Mouse (Mus musculus) midbrain, embryonic 10.5 days (tissue): ENCODE data around the gene Camkv. TPM values are rescaled to one million over a fixed set of nuclear protein-coding genes. Genes with fewer than 3 reads are reported as not detected.

ENCODE experiments used
- DNase-seq: peaks from one replicate; pipeline ENCODE4 v3.0.0-alpha.2; 2017; ENCODE audit warnings: low spot score
- H3K27ac ChIP-seq: fragments of 300-500 bp; sonication (generic); replicated peaks from 2 replicates; pipeline ENCODE4 v1.5.1; 2016; ENCODE audit warnings: mild to moderate bottlenecking
- H3K27me3 ChIP-seq: fragments of 300-500 bp; sonication (generic); 2 replicates; pipeline ENCODE4 v1.6.1; 2016; ENCODE audit warnings: low read depth, mild to moderate bottlenecking; ENCODE audit not compliant: poor library complexity, severe bottlenecking
- H3K36me3 ChIP-seq: fragments of 300-500 bp; sonication (generic); 2 replicates; pipeline ENCODE4 v1.6.1; 2016; ENCODE audit warnings: mild to moderate bottlenecking, moderate library complexity
- H3K4me1 ChIP-seq: fragments of 300-500 bp; sonication (generic); 2 replicates; pipeline ENCODE4 v1.6.1; 2016
- H3K4me3 ChIP-seq: fragments of 300-500 bp; sonication (generic); 2 replicates; pipeline ENCODE4 v1.5.1; 2016; ENCODE audit warnings: mild to moderate bottlenecking, moderate library complexity
- H3K9me3 ChIP-seq: fragments of 300-500 bp; sonication (generic); replicated peaks from 2 replicates; pipeline ENCODE4 v1.6.1; 2016; ENCODE audit warnings: mild to moderate bottlenecking
- WGBS: fragments of 180-500 bp; shearing (Covaris S2); methylation state at CpG from one replicate; pipeline ENCODE4 v1.1.7; 2016; 5-methylcytosine and 5-hydroxymethylcytosine counted together
- polyA plus RNA-seq: library from polyadenylated mRNA; unstranded; fragments of >200 nt; fragmentation: Nextera tagmentation; extraction: Ambion mirVana; gene quantifications from 2 replicates; pipeline ENCODE4 v1.2.1, GENCODE M21; 2016

Gene Camkv
- polyA plus RNA-seq, 1 experiment from 2014 or later, result 23.0 TPM

DNA sequence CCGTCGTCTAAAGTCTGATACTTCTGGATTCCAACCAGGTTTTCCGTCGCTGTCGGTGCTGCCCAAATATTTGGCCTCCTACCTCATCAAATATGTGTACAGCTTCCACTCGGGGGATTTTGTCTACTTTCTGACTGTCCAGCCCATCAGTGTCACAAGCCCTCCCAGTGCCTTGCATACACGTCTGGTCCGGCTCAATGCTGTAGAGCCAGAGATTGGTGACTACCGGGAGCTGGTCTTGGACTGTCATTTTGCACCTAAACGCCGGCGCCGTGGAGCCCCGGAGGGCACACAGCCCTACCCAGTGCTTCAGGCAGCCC, 27.7 kb upstream of the Camkv start:
- no peak overlapping the region for H3K4me3 ChIP-seq
- no peaks in the 10 kb centered on the region for H3K9me3 ChIP-seq
- H3K27ac ChIP-seq, result peak overlapping the region; percentile 53; the same call in 1 of the 2 replicates
- H3K27me3 ChIP-seq, result peaks cover 45% of the 10 kb centered on the region
- no peaks in the 10 kb centered on the region for H3K36me3 ChIP-seq
- WGBS, result 85% methylated on average over 14 of the region's 14 CpGs
- peaks cover 37% of the 10 kb centered on the region for H3K4me1 ChIP-seq
- no peak for DNase-seq

DNA sequence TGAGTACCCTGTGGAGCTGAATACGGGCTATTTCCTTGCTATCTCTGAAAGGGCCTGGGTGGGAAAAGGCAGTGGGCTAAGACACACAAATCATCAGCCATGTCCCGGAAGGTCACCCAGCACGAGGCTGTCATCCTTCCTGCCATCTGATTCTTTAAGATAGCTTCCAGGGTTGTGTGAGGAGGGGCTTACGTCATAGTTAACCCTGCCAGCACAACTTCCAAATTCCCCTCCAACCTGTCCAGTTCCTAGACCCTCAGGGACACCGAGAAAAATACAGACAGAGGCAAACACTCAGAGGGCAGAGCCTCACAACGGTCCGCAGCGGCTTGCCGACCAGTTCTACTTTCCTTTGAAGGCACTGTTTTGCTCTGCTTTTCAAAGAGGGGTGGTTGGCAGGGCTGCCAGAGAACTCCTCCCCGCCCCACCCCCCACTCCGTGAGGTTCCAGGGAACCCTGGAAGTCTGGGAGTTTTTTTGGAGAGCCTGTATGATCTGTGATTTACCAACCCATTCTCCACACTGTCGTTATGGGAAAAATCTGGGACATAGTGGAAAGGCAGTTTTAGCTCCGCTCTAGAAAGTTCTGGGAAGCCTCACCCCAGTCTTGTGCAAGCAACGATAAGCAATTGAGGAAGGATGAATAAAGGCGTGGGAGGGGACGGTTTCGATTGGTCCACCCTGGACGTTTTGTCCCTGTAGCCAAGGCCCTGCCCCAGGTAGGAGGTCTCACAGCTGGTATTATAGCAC, 26.9 kb upstream of the Camkv start:
- peaks cover 37% of the 10 kb centered on the region for H3K27me3 ChIP-seq
- DNase-seq, result no peak
- WGBS, result 35% methylated on average over 18 of the region's 18 CpGs
- H3K9me3 ChIP-seq, result no peaks in the 10 kb centered on the region
- no peak overlapping the region for H3K4me3 ChIP-seq
- 0 out of 2 replicates have a peak overlapping the region, but pooled peaks have one; percentile 53 for H3K27ac ChIP-seq
- no peaks in the 10 kb centered on the region for H3K36me3 ChIP-seq
- peaks cover 37% of the 10 kb centered on the region for H3K4me1 ChIP-seq

GRCm38 (mm10) chr9:107910025-107910769, 25.3 kb upstream of the Camkv start:
- Histone ChIP-seq H3K9me3 (no peaks in the 10 kb centered on the region), H3K27me3 (peaks cover 31% of the 10 kb centered on the region), H3K4me3 (no peak overlapping the region), H3K27ac (no peak overlapping the region), H3K36me3 (no peaks in the 10 kb centered on the region), H3K4me1 (peaks cover 37% of the 10 kb centered on the region)
- 90% methylated on average over 15 of the region's 15 CpGs for WGBS
- DNase-seq, result no peak

- DNase-seq, result no peak
- Histone ChIP-seq H3K4me1 (peaks cover 18% of the 10 kb centered on the region), H3K36me3 (no peaks in the 10 kb centered on the region), H3K27ac (no peak overlapping the region), H3K4me3 (no peak overlapping the region), H3K27me3 (peaks cover 4% of the 10 kb centered on the region; the same call in 1 of the 2 replicates), H3K9me3 (no peaks in the 10 kb centered on the region)
- WGBS, result 85% methylated on average over 16 of the region's 16 CpGs
These were observed 20.6 kb upstream of the Camkv start for GRCm38 (mm10) chr9:107914764-107915420.

GRCm38 (mm10) chr9:107917895-107918608, 17.4 kb upstream of the Camkv start:
- WGBS, result 45% methylated on average over 13 of the region's 13 CpGs
- DNase-seq, result no peak
- Histone ChIP-seq H3K9me3 (no peaks in the 10 kb centered on the region), H3K4me1 (peaks cover 20% of the 10 kb centered on the region), H3K36me3 (no peaks in the 10 kb centered on the region), H3K27ac (peak overlapping the region; percentile 55; the same call in 1 of the 2 replicates), H3K27me3 (peaks cover 4% of the 10 kb centered on the region; the same call in 1 of the 2 replicates), H3K4me3 (peak overlapping the region; percentile 11; the same call in 1 of the 2 replicates)

DNA sequence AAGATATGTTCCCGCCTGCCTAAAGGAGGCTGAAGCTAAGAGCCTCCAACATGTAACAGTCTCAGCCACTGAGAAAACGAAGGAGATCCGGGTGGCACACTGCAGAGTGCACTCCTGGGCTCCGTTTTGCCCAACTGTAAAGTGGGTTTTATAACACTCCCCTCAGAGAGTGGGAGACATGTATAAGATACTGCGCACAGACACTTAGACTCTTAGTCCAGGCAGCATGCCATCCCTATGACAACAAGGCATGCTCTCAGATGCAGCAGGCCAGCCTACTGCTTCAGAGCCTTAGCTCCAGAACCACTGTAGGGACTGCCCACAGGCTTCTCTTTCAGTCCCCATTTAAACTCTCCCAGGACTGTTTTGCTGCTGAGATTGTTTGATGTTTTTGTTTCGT, 16.6 kb upstream of the Camkv start:
- H3K36me3 ChIP-seq, result no peaks in the 10 kb centered on the region
- no peak for DNase-seq
- H3K4me3 ChIP-seq, result no peak overlapping the region
- peaks cover 4% of the 10 kb centered on the region; the same call in 1 of the 2 replicates for H3K27me3 ChIP-seq
- peaks cover 27% of the 10 kb centered on the region for H3K4me1 ChIP-seq
- no peak overlapping the region for H3K27ac ChIP-seq
- H3K9me3 ChIP-seq, result no peaks in the 10 kb centered on the region
- 86% methylated on average over 6 of the region's 6 CpGs for WGBS

DNA sequence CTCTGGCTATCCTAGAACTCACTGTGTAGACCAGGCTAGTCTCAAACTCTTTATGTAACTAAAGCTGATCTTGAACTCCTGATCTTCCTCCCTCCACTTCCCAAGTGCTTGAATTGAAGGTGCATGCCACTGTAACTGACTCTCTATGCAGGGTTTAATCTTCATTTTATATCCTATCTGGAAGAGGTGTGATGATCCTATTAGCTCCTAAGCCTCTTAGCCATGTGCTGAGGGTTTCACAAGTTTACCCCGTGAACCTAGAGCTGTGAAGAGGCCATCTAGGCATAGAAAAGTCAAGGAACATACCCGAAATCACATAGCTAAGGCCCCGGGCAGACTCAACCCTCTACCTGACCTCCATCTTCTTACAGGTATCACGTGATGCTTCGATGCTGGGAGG, 16.0 kb upstream of the Camkv start:
- H3K9me3 ChIP-seq, result no peaks in the 10 kb centered on the region
- no peak for DNase-seq
- no peaks in the 10 kb centered on the region for H3K36me3 ChIP-seq
- H3K27ac ChIP-seq, result no peak overlapping the region
- no peak overlapping the region for H3K4me3 ChIP-seq
- H3K4me1 ChIP-seq, result peaks cover 33% of the 10 kb centered on the region
- peaks cover 4% of the 10 kb centered on the region; the same call in 1 of the 2 replicates for H3K27me3 ChIP-seq
- 83% methylated on average over 5 of the region's 5 CpGs for WGBS

DNA sequence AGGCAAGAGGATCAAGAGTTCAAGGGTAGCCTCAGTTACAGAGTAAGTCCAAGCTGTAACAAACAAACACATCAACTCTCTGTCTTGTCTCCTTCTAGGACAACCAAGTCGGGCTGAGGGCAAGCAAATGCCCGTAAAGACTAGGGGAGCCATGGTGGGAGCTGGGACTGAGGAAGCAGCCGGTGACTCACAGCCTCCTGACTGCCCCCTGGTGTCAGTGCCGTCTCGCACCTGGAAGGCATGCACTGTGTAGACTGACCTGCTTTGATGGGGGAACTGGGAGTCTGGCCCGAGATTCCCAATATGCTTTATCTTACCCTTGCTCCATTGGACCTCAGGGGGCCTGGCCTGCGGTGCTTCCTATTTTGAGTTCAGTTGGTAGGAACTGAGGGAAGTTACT, 12.5 kb upstream of the Camkv start:
- 33% methylated on average over 7 of the region's 7 CpGs for WGBS
- H3K4me3 ChIP-seq, result no peak overlapping the region
- peaks cover 51% of the 10 kb centered on the region for H3K4me1 ChIP-seq
- no peaks in the 10 kb centered on the region for H3K36me3 ChIP-seq
- H3K9me3 ChIP-seq, result no peaks in the 10 kb centered on the region
- no peak for DNase-seq
- no peak overlapping the region for H3K27ac ChIP-seq
- no peaks in the 10 kb centered on the region for H3K27me3 ChIP-seq

- peak overlapping the region; percentile 76 for H3K27ac ChIP-seq
- no peaks in the 10 kb centered on the region for H3K36me3 ChIP-seq
- no peak for DNase-seq
- H3K27me3 ChIP-seq, result no peaks in the 10 kb centered on the region
- no peak overlapping the region for H3K4me3 ChIP-seq
- H3K4me1 ChIP-seq, result peaks cover 45% of the 10 kb centered on the region
- H3K9me3 ChIP-seq, result no peaks in the 10 kb centered on the region
- WGBS, result 62% methylated on average over 6 of the region's 6 CpGs
These were observed 11.5 kb upstream of the Camkv start for GRCm38 (mm10) chr9:107923956-107924355.

GRCm38 (mm10) chr9:107925251-107925650, 10.2 kb upstream of the Camkv start:
- DNase-seq, result peak; percentile 46
- Histone ChIP-seq H3K36me3 (no peaks in the 10 kb centered on the region), H3K27me3 (no peaks in the 10 kb centered on the region), H3K4me3 (no peak overlapping the region), H3K4me1 (peaks cover 45% of the 10 kb centered on the region), H3K9me3 (no peaks in the 10 kb centered on the region), H3K27ac (peak overlapping the region; percentile 76)
- WGBS, result 19% methylated on average over 3 of the region's 3 CpGs

- no peaks in the 10 kb centered on the region for H3K36me3 ChIP-seq
- peaks cover 48% of the 10 kb centered on the region for H3K4me1 ChIP-seq
- DNase-seq, result no peak
- WGBS, result 65% methylated on average over 9 of the region's 9 CpGs
- no peaks in the 10 kb centered on the region for H3K27me3 ChIP-seq
- H3K4me3 ChIP-seq, result no peak overlapping the region
- H3K27ac ChIP-seq, result no peak overlapping the region
- H3K9me3 ChIP-seq, result no peaks in the 10 kb centered on the region
These were observed 8.5 kb upstream of the Camkv start for GRCm38 (mm10) chr9:107926920-107927420.

DNA sequence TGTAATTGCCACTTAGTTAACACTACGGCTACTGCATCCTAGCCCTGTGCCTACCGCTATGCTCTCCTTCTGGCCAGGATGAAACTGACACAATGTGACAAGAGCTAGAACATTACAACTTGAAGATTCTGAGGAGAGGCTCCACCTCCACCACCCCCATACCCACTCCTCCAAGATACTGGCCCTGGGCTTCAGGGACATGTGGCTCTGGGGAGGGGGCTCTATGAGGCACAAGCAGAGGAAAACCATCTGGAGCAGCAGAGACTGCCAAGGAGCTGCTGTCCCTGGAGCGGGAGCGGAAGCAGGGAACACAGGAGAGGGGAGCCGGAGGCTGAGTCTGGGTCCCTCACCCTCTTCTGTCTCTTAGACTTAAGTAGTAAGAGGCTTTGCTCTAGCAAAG, 7.7 kb upstream of the Camkv start:
- Histone ChIP-seq H3K36me3 (no peaks in the 10 kb centered on the region), H3K27ac (no peak overlapping the region; the same call in 1 of the 2 replicates), H3K4me1 (peaks cover 54% of the 10 kb centered on the region), H3K9me3 (no peaks in the 10 kb centered on the region), H3K4me3 (no peak overlapping the region), H3K27me3 (no peaks in the 10 kb centered on the region)
- 89% methylated on average over 5 of the region's 5 CpGs for WGBS
- DNase-seq, result no peak
